Mouse (Mus musculus): Measurements from ENCODE around the gene Ly6g6f. TPM values are rescaled to one million over a fixed set of nuclear protein-coding genes. Genes with fewer than 3 reads are reported as not detected.
"Not testable (repeated sequence)": the region's sequence is repeated elsewhere in the genome, so short reads cannot be mapped to it uniquely, and the experiment has no call there.

Ly6g6f gene
- polyA plus RNA-seq, 1 experiment from 2014 or later: 0.88 TPM

DNA sequence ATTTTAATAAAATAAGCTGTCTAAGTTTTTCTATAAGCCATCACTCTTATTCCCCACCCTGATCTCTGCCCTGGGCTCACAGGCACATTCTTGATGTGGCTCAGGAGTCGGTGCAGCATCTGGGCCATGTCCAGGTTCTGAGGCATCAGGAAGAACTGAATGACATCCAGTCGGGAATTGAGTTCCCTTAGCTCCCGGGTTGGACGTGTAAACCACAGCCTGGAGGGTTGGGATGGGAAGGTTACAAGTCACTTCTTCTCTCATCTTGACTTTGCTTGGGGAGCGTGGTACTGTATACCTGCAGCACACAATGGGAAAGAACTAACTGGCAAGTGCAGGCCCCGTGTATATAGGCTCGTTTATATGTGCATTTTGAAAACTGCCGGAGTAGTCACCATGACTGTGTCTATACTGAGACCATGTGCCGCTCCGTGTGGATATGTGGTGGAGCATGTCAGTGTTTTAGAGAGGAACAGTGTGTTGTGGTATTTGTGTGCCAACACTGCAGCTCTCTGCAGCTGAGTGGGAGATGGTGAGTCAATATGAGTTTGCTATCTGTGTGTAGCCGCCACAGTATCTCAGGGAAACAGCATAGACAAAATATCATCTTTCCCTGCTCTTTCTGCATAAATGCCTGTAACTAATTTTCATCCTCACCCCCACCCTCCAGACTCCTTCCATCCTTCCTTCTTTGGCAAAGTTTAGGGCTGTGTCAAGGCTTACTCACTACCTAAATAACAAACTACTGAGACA is 46.1 kb downstream of the Ly6g6f start:
- Histone ChIP-seq H3K36me3 (ENCODE audit: control insufficient read depth, insufficient read depth, low read length) (no peaks in the 10 kb centered on the region), H3K4me2 (ENCODE audit: low read depth, low read length, severe bottlenecking) (no peak overlapping the region), H3K27me3 (ENCODE audit: control insufficient read depth, insufficient read depth, low read length) (no peaks in the 10 kb centered on the region), H3K27ac (ENCODE audit: low read depth, low read length) (no peak overlapping the region), H3K9ac (ENCODE audit: low read length) (no peak overlapping the region), H3K9me3 (ENCODE audit: control insufficient read depth, low read length) (no peaks in the 10 kb centered on the region), H3K4me1 (replicated peaks; ENCODE audit: control insufficient read depth, insufficient read depth, low read length) (no peaks in the 10 kb centered on the region), H3K4me3 (ENCODE audit: low read depth, low read length) (no peak overlapping the region)
- WGBS: 87% methylated on average over 11 of the region's 11 CpGs
- DNase-seq (ENCODE audit: low spot score): no peak
- ATAC-seq (replicated peaks; ENCODE audit: low FRiP score): no peak

DNA sequence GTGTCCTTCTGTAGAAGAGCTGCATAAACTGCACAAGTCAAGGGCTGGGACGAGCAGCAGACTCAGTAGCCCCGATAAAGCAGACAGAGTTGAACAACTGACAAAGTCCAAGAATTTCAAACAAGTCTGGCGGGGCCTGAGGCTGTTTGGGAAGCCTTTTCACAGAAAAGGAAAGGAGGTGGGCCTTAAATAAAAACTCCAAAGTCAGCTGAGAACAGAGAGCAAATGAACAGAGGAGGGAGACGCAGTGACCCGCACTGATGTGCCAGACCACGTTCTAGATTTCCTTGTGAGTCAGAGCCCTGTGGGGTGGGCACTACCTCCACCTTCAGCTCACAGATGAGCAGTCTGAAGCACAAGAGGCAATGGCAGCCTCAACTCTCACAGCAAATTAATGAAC is 50.5 kb downstream of the Ly6g6f start:
- Histone ChIP-seq H3K4me3 (ENCODE audit: low read depth, low read length) (no peak overlapping the region), H3K4me2 (ENCODE audit: low read depth, low read length, severe bottlenecking) (no peak overlapping the region), H3K27me3 (ENCODE audit: control insufficient read depth, insufficient read depth, low read length) (no peaks in the 10 kb centered on the region), H3K27ac (ENCODE audit: low read depth, low read length) (no peak overlapping the region), H3K4me1 (replicated peaks; ENCODE audit: control insufficient read depth, insufficient read depth, low read length) (peaks cover 2% of the 10 kb centered on the region; the same call in 1 of the 2 replicates), H3K9me3 (ENCODE audit: control insufficient read depth, low read length) (no peaks in the 10 kb centered on the region), H3K36me3 (ENCODE audit: control insufficient read depth, insufficient read depth, low read length) (no peaks in the 10 kb centered on the region), H3K9ac (ENCODE audit: low read length) (no peak overlapping the region)
- DNase-seq (ENCODE audit: low spot score): no peak
- ATAC-seq (replicated peaks; ENCODE audit: low FRiP score): no peak
- 84% methylated on average over 6 of the region's 6 CpGs for WGBS

DNA sequence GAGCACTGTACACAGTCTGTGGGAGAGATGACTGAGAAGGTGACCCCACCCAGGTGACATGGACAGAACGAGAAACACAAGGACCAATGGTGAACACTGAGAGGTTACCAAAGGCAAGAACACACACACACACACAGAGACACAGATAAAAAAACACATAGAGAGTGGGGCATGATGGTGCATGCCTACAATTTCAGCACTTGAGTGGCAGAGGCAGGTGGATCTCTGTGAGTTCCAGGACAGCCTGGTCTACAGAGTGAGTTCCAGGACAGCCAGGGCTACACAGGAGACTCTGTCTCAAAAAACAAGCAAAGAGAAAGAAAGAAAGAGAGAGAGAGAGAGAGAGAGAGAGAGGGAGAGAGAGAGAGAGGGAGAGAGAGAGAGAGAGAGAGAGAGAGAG is 51.7 kb downstream of the Ly6g6f start:
- H3K4me1 ChIP-seq (replicated peaks; ENCODE audit: control insufficient read depth, insufficient read depth, low read length); H3K9me3 ChIP-seq (ENCODE audit: control insufficient read depth, low read length); H3K27me3 ChIP-seq (ENCODE audit: control insufficient read depth, insufficient read depth, low read length); ATAC-seq (replicated peaks; ENCODE audit: low FRiP score); H3K36me3 ChIP-seq (ENCODE audit: control insufficient read depth, insufficient read depth, low read length); H3K9ac ChIP-seq (ENCODE audit: low read length); H3K27ac ChIP-seq (ENCODE audit: low read depth, low read length); H3K4me2 ChIP-seq (ENCODE audit: low read depth, low read length, severe bottlenecking); H3K4me3 ChIP-seq (ENCODE audit: low read depth, low read length); DNase-seq (ENCODE audit: low spot score): not testable (repeated sequence)
- 81% methylated on average over 1 of the region's 1 CpGs for WGBS

DNA sequence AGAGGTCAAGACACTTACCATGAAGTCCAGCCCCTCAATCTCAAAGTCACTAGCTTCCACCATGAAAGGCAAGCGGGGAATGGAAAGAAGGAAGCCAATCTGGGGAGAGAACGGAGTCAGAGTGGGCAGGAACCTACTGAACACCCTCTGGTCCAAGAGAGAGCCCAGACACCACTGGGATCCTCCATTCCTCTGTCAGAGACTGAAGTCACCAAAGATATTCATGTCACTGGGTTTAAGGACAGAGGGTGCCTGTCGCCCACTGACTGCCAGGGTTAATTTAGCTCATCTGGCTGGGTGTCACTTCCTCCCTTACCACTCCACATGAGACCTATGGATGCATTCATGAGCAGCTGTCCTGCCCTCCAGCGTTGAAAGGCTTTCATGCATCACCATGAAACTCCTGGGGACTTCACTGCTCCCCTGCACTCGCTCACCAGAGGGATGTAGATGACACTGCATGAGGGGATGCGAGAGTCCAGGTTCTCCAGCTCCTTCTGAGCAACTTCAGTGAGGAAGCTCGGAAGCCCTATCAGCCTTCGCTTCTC is 53.0 kb downstream of the Ly6g6f start:
- Histone ChIP-seq H3K4me3 (ENCODE audit: low read depth, low read length) (no peak overlapping the region), H3K27ac (ENCODE audit: low read depth, low read length) (no peak overlapping the region), H3K27me3 (ENCODE audit: control insufficient read depth, insufficient read depth, low read length) (no peaks in the 10 kb centered on the region), H3K4me2 (ENCODE audit: low read depth, low read length, severe bottlenecking) (no peak overlapping the region), H3K36me3 (ENCODE audit: control insufficient read depth, insufficient read depth, low read length) (no peaks in the 10 kb centered on the region), H3K9me3 (ENCODE audit: control insufficient read depth, low read length) (no peaks in the 10 kb centered on the region), H3K9ac (ENCODE audit: low read length) (no peak overlapping the region), H3K4me1 (replicated peaks; ENCODE audit: control insufficient read depth, insufficient read depth, low read length) (peaks cover 11% of the 10 kb centered on the region)
- ATAC-seq (replicated peaks; ENCODE audit: low FRiP score): no peak
- DNase-seq (ENCODE audit: low spot score): no peak
- 79% methylated on average over 8 of the region's 8 CpGs for WGBS

DNA sequence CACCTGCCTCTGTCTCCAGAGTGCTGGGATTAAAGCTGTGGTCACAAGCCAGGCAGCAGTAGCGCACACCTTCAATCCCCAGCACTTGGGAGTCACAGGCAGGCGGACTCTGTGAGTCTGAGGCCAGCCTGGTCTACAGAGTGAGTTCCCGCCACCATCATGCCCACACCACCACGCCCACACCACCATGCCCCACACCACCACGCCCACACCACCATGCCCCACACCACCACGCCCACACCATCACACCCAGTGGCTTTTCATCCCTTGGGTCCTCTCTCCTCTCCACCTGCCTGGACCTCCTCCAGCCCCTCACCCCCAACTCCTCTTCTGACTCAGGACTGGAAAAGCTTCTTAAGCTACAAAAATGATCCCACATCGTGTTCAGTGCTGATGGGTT is 53.5 kb downstream of the Ly6g6f start:
- H3K36me3 ChIP-seq (ENCODE audit: control insufficient read depth, insufficient read depth, low read length): no peaks in the 10 kb centered on the region
- H3K9ac ChIP-seq (ENCODE audit: low read length): no peak overlapping the region
- 84% methylated on average over 7 of the region's 7 CpGs for WGBS
- H3K27ac ChIP-seq (ENCODE audit: low read depth, low read length): no peak overlapping the region
- H3K4me2 ChIP-seq (ENCODE audit: low read depth, low read length, severe bottlenecking): no peak overlapping the region
- H3K4me3 ChIP-seq (ENCODE audit: low read depth, low read length): no peak overlapping the region
- no peak for ATAC-seq (replicated peaks; ENCODE audit: low FRiP score)
- H3K27me3 ChIP-seq (ENCODE audit: control insufficient read depth, insufficient read depth, low read length): no peaks in the 10 kb centered on the region
- H3K4me1 ChIP-seq (replicated peaks; ENCODE audit: control insufficient read depth, insufficient read depth, low read length): peaks cover 13% of the 10 kb centered on the region
- no peaks in the 10 kb centered on the region for H3K9me3 ChIP-seq (ENCODE audit: control insufficient read depth, low read length)
- no peak for DNase-seq (ENCODE audit: low spot score)

DNA sequence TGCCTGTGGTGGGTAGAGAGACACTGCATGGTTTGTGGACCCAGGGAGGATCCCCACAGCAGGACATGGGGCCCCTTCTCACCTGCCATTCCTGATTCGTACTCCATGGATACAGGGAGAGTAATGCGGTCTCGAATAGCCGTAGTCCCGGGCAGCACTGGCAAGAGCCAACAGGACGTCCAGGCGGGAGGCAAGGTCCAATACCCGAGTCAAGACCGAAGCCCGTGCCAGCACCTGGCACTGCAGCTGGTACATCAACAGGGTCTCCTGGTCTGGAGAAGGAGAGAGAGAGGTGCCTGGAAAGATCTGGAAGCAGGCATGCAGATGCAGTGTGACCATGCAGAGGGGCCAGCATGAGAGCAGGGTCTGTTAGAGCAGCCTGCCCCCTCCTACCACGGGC is 54.1 kb downstream of the Ly6g6f start:
- H3K27me3 ChIP-seq (ENCODE audit: control insufficient read depth, insufficient read depth, low read length): no peaks in the 10 kb centered on the region
- H3K9me3 ChIP-seq (ENCODE audit: control insufficient read depth, low read length): no peaks in the 10 kb centered on the region
- H3K4me2 ChIP-seq (ENCODE audit: low read depth, low read length, severe bottlenecking): no peak overlapping the region
- WGBS: 95% methylated on average over 11 of the region's 11 CpGs
- H3K4me3 ChIP-seq (ENCODE audit: low read depth, low read length): no peak overlapping the region
- peak; percentile 46 for DNase-seq (ENCODE audit: low spot score)
- no peak for ATAC-seq (replicated peaks; ENCODE audit: low FRiP score)
- peaks cover 13% of the 10 kb centered on the region for H3K4me1 ChIP-seq (replicated peaks; ENCODE audit: control insufficient read depth, insufficient read depth, low read length)
- no peaks in the 10 kb centered on the region for H3K36me3 ChIP-seq (ENCODE audit: control insufficient read depth, insufficient read depth, low read length)
- H3K9ac ChIP-seq (ENCODE audit: low read length): no peak overlapping the region
- no peak overlapping the region for H3K27ac ChIP-seq (ENCODE audit: low read depth, low read length)

Other genes starting within 250 kb of the Ly6g6f start
- 26.3 and 28.3 TPM in 2 replicates for gene Stk19, start 248.7 kb downstream of the Ly6g6f start, polyA plus RNA-seq (2014; fragmentation: Nextera tagmentation; extraction: Ambion mirVana)
- gene Dxo, start 248.6 kb downstream of the Ly6g6f start, polyA plus RNA-seq (2014; fragmentation: Nextera tagmentation; extraction: Ambion mirVana): 78.5 and 84.9 TPM in 2 replicates
- 53.1 and 55.1 TPM in 2 replicates for gene Skiv2l, start 235.4 kb downstream of the Ly6g6f start, polyA plus RNA-seq (2014; fragmentation: Nextera tagmentation; extraction: Ambion mirVana)
- 143 and 144 TPM in 2 replicates for gene Nelfe, start 235.2 kb downstream of the Ly6g6f start, polyA plus RNA-seq (2014; fragmentation: Nextera tagmentation; extraction: Ambion mirVana)
- gene Cfb, start 223.1 kb downstream of the Ly6g6f start, polyA plus RNA-seq (2014; fragmentation: Nextera tagmentation; extraction: Ambion mirVana): 2.6 and 3.3 TPM in 2 replicates
- gene Zbtb12, start 206.1 kb downstream of the Ly6g6f start, polyA plus RNA-seq (2014; fragmentation: Nextera tagmentation; extraction: Ambion mirVana): 2.1 and 2.8 TPM in 2 replicates
- not detected in 2 replicates for gene Gm20547, start 203.6 kb downstream of the Ly6g6f start, polyA plus RNA-seq (2014; fragmentation: Nextera tagmentation; extraction: Ambion mirVana)
- 1.1 and 1.7 TPM in 2 replicates for gene C2, start 187.3 kb downstream of the Ly6g6f start, polyA plus RNA-seq (2014; fragmentation: Nextera tagmentation; extraction: Ambion mirVana)
- gene Ehmt2, start 187.1 kb downstream of the Ly6g6f start, polyA plus RNA-seq (2014; fragmentation: Nextera tagmentation; extraction: Ambion mirVana): 90.4 and 96.8 TPM in 2 replicates
- not detected in 2 replicates for gene Slc44a4, start 171.1 kb downstream of the Ly6g6f start, polyA plus RNA-seq (2014; fragmentation: Nextera tagmentation; extraction: Ambion mirVana)
- 12.8 and 13.4 TPM in 2 replicates for gene Neu1, start 154.4 kb downstream of the Ly6g6f start, polyA plus RNA-seq (2014; fragmentation: Nextera tagmentation; extraction: Ambion mirVana)
- gene Hspa1b, start 126.4 kb downstream of the Ly6g6f start, polyA plus RNA-seq (2014; fragmentation: Nextera tagmentation; extraction: Ambion mirVana): 0.24 TPM in 1 of 2 replicates, not detected in the other
- gene Gm20481, start 115.7 kb downstream of the Ly6g6f start, polyA plus RNA-seq (2014; fragmentation: Nextera tagmentation; extraction: Ambion mirVana): not detected in 2 replicates
- 1.6 TPM in 2 replicates for gene Hspa1a, start 113.5 kb downstream of the Ly6g6f start, polyA plus RNA-seq (2014; fragmentation: Nextera tagmentation; extraction: Ambion mirVana)
- 1.7 and 1.8 TPM in 2 replicates for gene Hspa1l, start 112.9 kb downstream of the Ly6g6f start, polyA plus RNA-seq (2014; fragmentation: Nextera tagmentation; extraction: Ambion mirVana)
- 288 and 292 TPM in 2 replicates for gene Lsm2, start 103.7 kb downstream of the Ly6g6f start, polyA plus RNA-seq (2014; fragmentation: Nextera tagmentation; extraction: Ambion mirVana)
- gene Vars, start 84.6 kb downstream of the Ly6g6f start, polyA plus RNA-seq (2014; fragmentation: Nextera tagmentation; extraction: Ambion mirVana): 169 and 174 TPM in 2 replicates
- gene Vwa7, start 69.0 kb downstream of the Ly6g6f start, polyA plus RNA-seq (2014; fragmentation: Nextera tagmentation; extraction: Ambion mirVana): 0.15 and 0.27 TPM in 2 replicates
- gene Sapcd1, start 57.6 kb downstream of the Ly6g6f start, polyA plus RNA-seq (2014; fragmentation: Nextera tagmentation; extraction: Ambion mirVana): 4.0 and 4.1 TPM in 2 replicates
- gene Msh5, start 38.9 kb downstream of the Ly6g6f start, polyA plus RNA-seq (2014; fragmentation: Nextera tagmentation; extraction: Ambion mirVana): 5.8 and 7.9 TPM in 2 replicates
- gene Clic1, start 35.6 kb downstream of the Ly6g6f start, polyA plus RNA-seq (2014; fragmentation: Nextera tagmentation; extraction: Ambion mirVana): 67.7 and 74.5 TPM in 2 replicates
- 489 and 543 TPM in 2 replicates for gene Ddah2, start 26.6 kb downstream of the Ly6g6f start, polyA plus RNA-seq (2014; fragmentation: Nextera tagmentation; extraction: Ambion mirVana)
- gene Ly6g6c, start 20.2 kb downstream of the Ly6g6f start, polyA plus RNA-seq (2014; fragmentation: Nextera tagmentation; extraction: Ambion mirVana): 0.20 TPM in 1 of 2 replicates, not detected in the other
- 1.3 and 1.6 TPM in 2 replicates for gene Mpig6b, start 19.4 kb downstream of the Ly6g6f start, polyA plus RNA-seq (2014; fragmentation: Nextera tagmentation; extraction: Ambion mirVana)
- gene Ly6g6e, start 8.7 kb downstream of the Ly6g6f start, polyA plus RNA-seq (2014; fragmentation: Nextera tagmentation; extraction: Ambion mirVana): 0.39 and 0.57 TPM in 2 replicates
- gene Ly6g6d, start 7.5 kb downstream of the Ly6g6f start, polyA plus RNA-seq (2014; fragmentation: Nextera tagmentation; extraction: Ambion mirVana): 1.7 and 1.8 TPM in 2 replicates
- 52.6 and 53.8 TPM in 2 replicates for gene Abhd16a, start 3.7 kb upstream of the Ly6g6f start, polyA plus RNA-seq (2014; fragmentation: Nextera tagmentation; extraction: Ambion mirVana)
- gene Ly6g5c, start 22.7 kb upstream of the Ly6g6f start, polyA plus RNA-seq (2014; fragmentation: Nextera tagmentation; extraction: Ambion mirVana): not detected in 2 replicates
- 1.4 and 1.9 TPM in 2 replicates for gene Ly6g5b, start 29.8 kb upstream of the Ly6g6f start, polyA plus RNA-seq (2014; fragmentation: Nextera tagmentation; extraction: Ambion mirVana)
- 29.5 and 33.7 TPM in 2 replicates for gene Gpank1, start 35.8 kb upstream of the Ly6g6f start, polyA plus RNA-seq (2014; fragmentation: Nextera tagmentation; extraction: Ambion mirVana)
- 296 and 297 TPM in 2 replicates for gene Csnk2b, start 36.4 kb upstream of the Ly6g6f start, polyA plus RNA-seq (2014; fragmentation: Nextera tagmentation; extraction: Ambion mirVana)
- gene D17H6S53E, start 40.8 kb upstream of the Ly6g6f start, polyA plus RNA-seq (2014; fragmentation: Nextera tagmentation; extraction: Ambion mirVana): 8.6 and 8.7 TPM in 2 replicates
- 0.64 and 0.88 TPM in 2 replicates for gene Apom, start 46.4 kb upstream of the Ly6g6f start, polyA plus RNA-seq (2014; fragmentation: Nextera tagmentation; extraction: Ambion mirVana)
- 96.6 and 100 TPM in 2 replicates for gene Bag6, start 49.6 kb upstream of the Ly6g6f start, polyA plus RNA-seq (2014; fragmentation: Nextera tagmentation; extraction: Ambion mirVana)
- gene Prrc2a, start 79.3 kb upstream of the Ly6g6f start, polyA plus RNA-seq (2014; fragmentation: Nextera tagmentation; extraction: Ambion mirVana): 277 and 281 TPM in 2 replicates
- 2.9 and 3.5 TPM in 2 replicates for gene Aif1, start 90.5 kb upstream of the Ly6g6f start, polyA plus RNA-seq (2014; fragmentation: Nextera tagmentation; extraction: Ambion mirVana)
- gene Lst1, start 102.8 kb upstream of the Ly6g6f start, polyA plus RNA-seq (2014; fragmentation: Nextera tagmentation; extraction: Ambion mirVana): 3.8 and 4.7 TPM in 2 replicates
- gene Ltb, start 108.8 kb upstream of the Ly6g6f start, polyA plus RNA-seq (2014; fragmentation: Nextera tagmentation; extraction: Ambion mirVana): 0.17 and 0.41 TPM in 2 replicates
- not detected in 2 replicates for gene Tnf, start 116.4 kb upstream of the Ly6g6f start, polyA plus RNA-seq (2014; fragmentation: Nextera tagmentation; extraction: Ambion mirVana)
- gene Lta, start 119.7 kb upstream of the Ly6g6f start, polyA plus RNA-seq (2014; fragmentation: Nextera tagmentation; extraction: Ambion mirVana): not detected in 2 replicates
- gene Gm16181, start 135.2 kb upstream of the Ly6g6f start, polyA plus RNA-seq (2014; fragmentation: Nextera tagmentation; extraction: Ambion mirVana): 0.85 TPM in 1 of 2 replicates, not detected in the other
- gene Atp6v1g2, start 148.1 kb upstream of the Ly6g6f start, polyA plus RNA-seq (2014; fragmentation: Nextera tagmentation; extraction: Ambion mirVana): 12.1 and 14.2 TPM in 2 replicates
- gene Nfkbil1, start 150.2 kb upstream of the Ly6g6f start, polyA plus RNA-seq (2014; fragmentation: Nextera tagmentation; extraction: Ambion mirVana): 4.3 and 5.5 TPM in 2 replicates
- gene Ddx39b, start 156.1 kb upstream of the Ly6g6f start, polyA plus RNA-seq (2014; fragmentation: Nextera tagmentation; extraction: Ambion mirVana): 717 and 756 TPM in 2 replicates
- 45.8 and 51.2 TPM in 2 replicates for gene H2-D1, start 177.1 kb upstream of the Ly6g6f start, polyA plus RNA-seq (2014; fragmentation: Nextera tagmentation; extraction: Ambion mirVana)
- gene H2-Q1, start 234.8 kb upstream of the Ly6g6f start, polyA plus RNA-seq (2014; fragmentation: Nextera tagmentation; extraction: Ambion mirVana): not detected in 2 replicates